Mouse (Mus musculus) G1E (cell line): ENCODE measurements around the gene Dclk2.

ENCODE experiments used
- CTCF ChIP-seq: IDR thresholded peaks from 2 replicates; pipeline ENCODE4 v1.5.1; 2012; ENCODE audit warnings: low read depth, low read length, inconsistent platforms, mixed read lengths
- TAL1 ChIP-seq: conservative IDR thresholded peaks from 2 replicates; pipeline ENCODE4 v1.6.1; 2012; ENCODE audit warnings: low read depth, low read length, inconsistent platforms, mixed read lengths

DNA sequence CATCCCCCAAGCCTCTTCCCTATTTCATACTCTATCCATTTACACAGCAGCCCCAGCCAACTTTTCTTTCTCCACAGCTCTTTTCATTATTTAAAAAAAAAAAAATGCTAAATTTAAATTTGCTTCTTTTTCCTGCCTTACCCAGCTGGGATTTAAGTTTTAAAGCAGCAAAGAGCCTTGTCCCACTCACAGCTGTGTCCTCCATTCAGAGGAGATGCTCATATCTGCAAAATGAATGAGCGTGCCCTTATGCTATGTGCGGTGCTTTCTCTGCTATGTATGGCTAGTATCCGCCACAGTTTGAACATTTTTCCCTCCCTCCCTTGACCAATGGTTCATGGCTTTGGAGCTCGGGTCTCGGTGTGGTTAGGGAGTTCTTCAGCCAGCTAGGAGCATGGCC, 35.5 kb downstream of the Dclk2 start:
- TF ChIP-seq TAL1 (no peak), CTCF (no peak)
